Mouse (Mus musculus): ENCODE data around the gene Nol12.

DNA sequence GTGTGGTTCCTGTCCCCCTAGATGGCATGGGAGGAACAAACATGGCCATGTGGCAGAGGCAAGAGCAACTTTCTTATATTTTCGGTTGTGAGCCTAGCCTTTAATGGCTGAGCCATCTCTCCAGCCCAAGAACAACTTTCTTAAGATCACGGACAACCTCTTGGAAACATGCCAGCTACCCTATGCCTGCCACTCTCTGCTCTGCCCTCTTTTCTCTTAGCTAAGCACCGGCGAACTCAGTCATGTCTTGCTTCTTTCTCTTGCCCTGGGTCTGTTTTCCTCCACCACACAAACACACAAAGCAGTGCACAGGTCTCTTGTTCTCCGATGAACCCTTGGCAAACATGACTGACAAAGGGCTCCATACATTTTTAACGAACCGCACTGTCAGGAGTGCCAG, 11.5 kb downstream of the Nol12 start:
- no peak for TF ChIP-seq SIN3A (IDR thresholded peaks at IDR 0.05; ENCODE audit: low read length)
- TF ChIP-seq TBP (conservative IDR thresholded peaks at IDR 0.05; ENCODE audit: low read depth, low read length): no peak
- TF ChIP-seq CHD1 (IDR thresholded peaks at IDR 0.05; ENCODE audit: low read depth, low read length): no peak
- TF ChIP-seq ELF1 (IDR thresholded peaks at IDR 0.05; ENCODE audit: low read depth, low read length): no peak
- TF ChIP-seq CTCF (conservative IDR thresholded peaks at IDR 0.05 in 1 of 2, IDR thresholded peaks at IDR 0.05 in 1 of 2; ENCODE audit: low read depth in 2 of 2, low read length in 2 of 2): no peak
- no peak for TF ChIP-seq POLR2AphosphoS2 (IDR thresholded peaks at IDR 0.05; ENCODE audit: low read depth, low read length)
- no peak for TF ChIP-seq HCFC1 (IDR thresholded peaks at IDR 0.05; ENCODE audit: low read depth, low read length)
